In genomic region chr11:31168831-31169160, GRCm38 (mm10) we compare ENCODE assay signal across 9 mouse cellular contexts. TPM values are rescaled to one million over a fixed set of nuclear protein-coding genes. Genes with fewer than 3 reads are reported as not detected.
DNase-seq lines count a peak whose midpoint lies in the region; ATAC-seq lines count a peak whose summit lies in the region.
"Had no signal": no experiment of that assay in that cellular context is flagged by ENCODE, and none has a peak within 500 bp of the region (broad histone marks: within the 10 kb centered on the region; RNA-seq: fewer than 3 reads in every experiment).

No protein-coding gene starts in this region.

- H3K27ac ChIP-seq in kidney, embryonic 16.5 days (ENCODE audit: low read length): no peak overlapping the region
- no peak overlapping the region for H3K27ac ChIP-seq in embryonic facial prominence, embryonic 15.5 days (replicated peaks)
- H3K27ac ChIP-seq in intestine, embryonic 14.5 days (ENCODE audit: low read depth): no peak overlapping the region
- no peak overlapping the region for H3K27ac ChIP-seq in neural tube, embryonic 12.5 days

- H3K4me3 ChIP-seq in kidney, embryonic 16.5 days (ENCODE audit: low read length): 0 out of 2 replicates have a peak overlapping the region, but pooled peaks have one; percentile 44
- peak overlapping the region; percentile 47 for H3K4me3 ChIP-seq in embryonic facial prominence, embryonic 15.5 days (replicated peaks)
- H3K4me3 ChIP-seq in intestine, embryonic 14.5 days (ENCODE audit: low read depth, low read length): no peak overlapping the region
- peak overlapping the region; percentile 38; the same call in 1 of the 2 replicates for H3K4me3 ChIP-seq in neural tube, embryonic 12.5 days

- peak overlapping the region; percentile 65 for H3K4me2 ChIP-seq in kidney, embryonic 16.5 days (replicated peaks; ENCODE audit: low read depth, low read length)
- H3K4me2 ChIP-seq in embryonic facial prominence, embryonic 15.5 days (replicated peaks): peak overlapping the region; percentile 59
- peak overlapping the region; percentile 64 for H3K4me2 ChIP-seq in intestine, embryonic 14.5 days (ENCODE audit: low read length)
- peak overlapping the region; percentile 61 for H3K4me2 ChIP-seq in neural tube, embryonic 12.5 days (replicated peaks)

- H3K9ac ChIP-seq in kidney, embryonic 16.5 days (replicated peaks; ENCODE audit: low read length): no peak overlapping the region
- H3K9ac ChIP-seq in embryonic facial prominence, embryonic 15.5 days: no peak overlapping the region
- no peak overlapping the region for H3K9ac ChIP-seq in intestine, embryonic 14.5 days (ENCODE audit: low read length)
- no peak overlapping the region for H3K9ac ChIP-seq in neural tube, embryonic 12.5 days

- ATAC-seq in kidney, embryonic 16.5 days (ENCODE audit: low FRiP score, low TSS enrichment): no peak
- ATAC-seq in embryonic facial prominence, embryonic 15.5 days (ENCODE audit: insufficient number of reproducible peaks, low FRiP score, low TSS enrichment, low read depth): no peak
- ATAC-seq in intestine, embryonic 14.5 days (replicated peaks; ENCODE audit: low FRiP score, low TSS enrichment, low read depth): no peak
- no peak for ATAC-seq in neural tube, embryonic 12.5 days (ENCODE audit: low FRiP score, low read depth)

- no peaks in the 10 kb centered on the region for H3K9me3 ChIP-seq in kidney, embryonic 16.5 days (ENCODE audit: low read length)
- no peaks in the 10 kb centered on the region for H3K9me3 ChIP-seq in embryonic facial prominence, embryonic 15.5 days (replicated peaks)
- H3K9me3 ChIP-seq in intestine, embryonic 14.5 days (ENCODE audit: control insufficient read depth, low read length): no peaks in the 10 kb centered on the region
- H3K9me3 ChIP-seq in neural tube, embryonic 12.5 days: no peaks in the 10 kb centered on the region

- H3K4me1 ChIP-seq in kidney, embryonic 16.5 days (ENCODE audit: insufficient read depth, low read length): no peaks in the 10 kb centered on the region
- H3K4me1 ChIP-seq in embryonic facial prominence, embryonic 15.5 days: peaks cover 7% of the 10 kb centered on the region; the same call in 1 of the 2 replicates
- peaks cover 6% of the 10 kb centered on the region; the same call in 1 of the 2 replicates for H3K4me1 ChIP-seq in intestine, embryonic 14.5 days (replicated peaks; ENCODE audit: control insufficient read depth, insufficient read depth, low read length)
- peaks cover 6% of the 10 kb centered on the region; the same call in 1 of the 2 replicates for H3K4me1 ChIP-seq in neural tube, embryonic 12.5 days

- H3K36me3 ChIP-seq in kidney, embryonic 16.5 days (ENCODE audit: insufficient read depth, low read length): no peaks in the 10 kb centered on the region
- H3K36me3 ChIP-seq in embryonic facial prominence, embryonic 15.5 days: no peaks in the 10 kb centered on the region
- H3K36me3 ChIP-seq in intestine, embryonic 14.5 days (ENCODE audit: control insufficient read depth, insufficient read depth, low read length): no peaks in the 10 kb centered on the region
- H3K36me3 ChIP-seq in neural tube, embryonic 12.5 days: no peaks in the 10 kb centered on the region

- no peaks in the 10 kb centered on the region for H3K27me3 ChIP-seq in kidney, embryonic 16.5 days (ENCODE audit: insufficient read depth, low read length)
- no peaks in the 10 kb centered on the region for H3K27me3 ChIP-seq in embryonic facial prominence, embryonic 15.5 days
- no peaks in the 10 kb centered on the region for H3K27me3 ChIP-seq in intestine, embryonic 14.5 days (replicated peaks; ENCODE audit: control insufficient read depth, insufficient read depth, low read length)
- no peaks in the 10 kb centered on the region for H3K27me3 ChIP-seq in neural tube, embryonic 12.5 days (replicated peaks)

- 26% methylated on average over 2 of the region's 2 CpGs for WGBS in kidney, embryonic 16.5 days
- 28% methylated on average over 2 of the region's 2 CpGs for WGBS in embryonic facial prominence, embryonic 15.5 days
- 33% methylated on average over 2 of the region's 2 CpGs for WGBS in intestine, embryonic 14.5 days
- WGBS in neural tube, embryonic 12.5 days: 45% methylated on average over 2 of the region's 2 CpGs

- no peak for DNase-seq in kidney, postnatal 4 days
- no peak for DNase-seq in intestine, embryonic 14.5 days (ENCODE audit: low spot score)
- DNase-seq in spleen, postnatal 4 days (ENCODE audit: low spot score in 2 of 2): no peak
- no peak for DNase-seq in thymus, postnatal 14 days
- DNase-seq in cerebellum, adult 18-20 months: no peak
- DNase-seq: gastrocnemius, postnatal 25 days had no signal

RNA-seq across cellular contexts. Expression of gene Gm17332, which starts 13.5 kb away (rescaled TPM):
- not detected in 2 replicates for polyA plus RNA-seq in kidney, embryonic 16.5 days (2015; fragmentation: Nextera tagmentation; extraction: Ambion mirVana)
- not detected in 2 replicates for polyA plus RNA-seq in embryonic facial prominence, embryonic 15.5 days (2015; fragmentation: Nextera tagmentation; extraction: Ambion mirVana)
- not detected in 2 replicates for polyA plus RNA-seq in intestine, embryonic 14.5 days (2014; fragmentation: Nextera tagmentation; extraction: Ambion mirVana)
- not detected in 2 replicates for polyA plus RNA-seq in neural tube, embryonic 12.5 days (2016; fragmentation: Nextera tagmentation; extraction: Ambion mirVana)
